Mouse (Mus musculus): ENCODE data around the gene Gm10097.

GRCm38 (mm10) chr10:5032192-5033048, 36.6 kb upstream of the Gm10097 start:
- no peak for TF ChIP-seq CTCF (conservative IDR thresholded peaks at IDR 0.05 in 1 of 2, IDR thresholded peaks at IDR 0.05 in 1 of 2; ENCODE audit: low read depth in 2 of 2, low read length in 2 of 2)
- no peak for TF ChIP-seq BHLHE40 (IDR thresholded peaks at IDR 0.05; ENCODE audit: low read depth, low read length)
- no peak for TF ChIP-seq EP300 (IDR thresholded peaks at IDR 0.05; ENCODE audit: low read length)
- no peak for TF ChIP-seq ELF1 (IDR thresholded peaks at IDR 0.05; ENCODE audit: low read depth, low read length)
- TF ChIP-seq POLR2A (IDR thresholded peaks at IDR 0.05; ENCODE audit: low read depth, low read length), result no peak

Data from CH12.LX (cell line).